Mouse (Mus musculus) erythroid progenitor cell, adult 5-6 weeks (primary cell): ENCODE data around the gene A430078G23Rik. TPM values are rescaled to one million over a fixed set of nuclear protein-coding genes. Genes with fewer than 3 reads are reported as not detected.

Experiments
- ATAC-seq: replicated peaks from 2 replicates; pipeline ENCODE4 v1.8.0; 2016; ENCODE audit warnings: moderate number of reproducible peaks, mild to moderate bottlenecking, moderate TSS enrichment, inconsistent platforms; ENCODE audit not compliant: poor library complexity, low FRiP score, severe bottlenecking
- total RNA-seq, 2 experiments: library from RNA; stranded (forward) in 1 of 2; stranded (reverse) in 1 of 2; fragments of 150-400 nt in 1 of 2; fragments of 186-747, 209-891 nt in 1 of 2; gene quantifications; 2 replicates each; pipeline versions ENCODE4 v1.2.3 to v1.2.4; 2015 to 2017; ENCODE audit warnings: low replicate concordance in 2 of 2

Gene A430078G23Rik
- total RNA-seq, 2 experiments from 2014 or later: 1.3 to 2.4 TPM

- ATAC-seq: no peak
These were observed 42.0 kb downstream of the A430078G23Rik start for GRCm38 (mm10) chr8:3395246-3395645.

GRCm38 (mm10) chr8:3397597-3397996 is 44.4 kb downstream of the A430078G23Rik start:
- ATAC-seq: no peak

- ATAC-seq: no peak
These were observed 47.3 kb downstream of the A430078G23Rik start for GRCm38 (mm10) chr8:3400509-3400908.

- no peak for ATAC-seq
These were observed 54.2 kb downstream of the A430078G23Rik start for GRCm38 (mm10) chr8:3407417-3407816.

GRCm38 (mm10) chr8:3411085-3411484 is 57.9 kb downstream of the A430078G23Rik start:
- ATAC-seq: no peak

GRCm38 (mm10) chr8:3411901-3412301 is 58.7 kb downstream of the A430078G23Rik start:
- ATAC-seq: no peak

GRCm38 (mm10) chr8:3412816-3413215 is 59.6 kb downstream of the A430078G23Rik start:
- no peak for ATAC-seq

- ATAC-seq: no peak
These were observed 61.5 kb downstream of the A430078G23Rik start for GRCm38 (mm10) chr8:3414639-3415190.

GRCm38 (mm10) chr8:3415259-3415658 is 62.0 kb downstream of the A430078G23Rik start:
- ATAC-seq: no peak

GRCm38 (mm10) chr8:3415661-3416060 is 62.4 kb downstream of the A430078G23Rik start:
- no peak for ATAC-seq

- no peak for ATAC-seq
These were observed 63.6 kb downstream of the A430078G23Rik start for GRCm38 (mm10) chr8:3416846-3417245.

- ATAC-seq: no peak
These were observed 64.2 kb downstream of the A430078G23Rik start for GRCm38 (mm10) chr8:3417455-3417854.

GRCm38 (mm10) chr8:3418101-3418500 is 64.9 kb downstream of the A430078G23Rik start:
- no peak for ATAC-seq

GRCm38 (mm10) chr8:3420105-3420706 is 67.0 kb downstream of the A430078G23Rik start:
- no peak for ATAC-seq

- ATAC-seq: no peak
These were observed 68.3 kb downstream of the A430078G23Rik start for GRCm38 (mm10) chr8:3421507-3421906.

GRCm38 (mm10) chr8:3425217-3425616 is 72.0 kb downstream of the A430078G23Rik start:
- ATAC-seq: no peak

GRCm38 (mm10) chr8:3426211-3426610 is 73.0 kb downstream of the A430078G23Rik start:
- ATAC-seq: no peak

- ATAC-seq: no peak
These were observed 75.2 kb downstream of the A430078G23Rik start for GRCm38 (mm10) chr8:3428426-3428825.

GRCm38 (mm10) chr8:3429966-3430365 is 76.8 kb downstream of the A430078G23Rik start:
- no peak for ATAC-seq

- no peak for ATAC-seq
These were observed 77.9 kb downstream of the A430078G23Rik start for GRCm38 (mm10) chr8:3431113-3431512.

- ATAC-seq: no peak
These were observed 83.3 kb downstream of the A430078G23Rik start for GRCm38 (mm10) chr8:3436492-3436891.

GRCm38 (mm10) chr8:3439510-3439909 is 86.3 kb downstream of the A430078G23Rik start:
- no peak for ATAC-seq
